Mouse (Mus musculus) lung, postnatal 10 days (tissue): ENCODE data around the gene Pmis2.

Experiments
- DNase-seq: peaks from one replicate; pipeline ENCODE4 v3.0.0; 2021

Pmis2 gene

DNA sequence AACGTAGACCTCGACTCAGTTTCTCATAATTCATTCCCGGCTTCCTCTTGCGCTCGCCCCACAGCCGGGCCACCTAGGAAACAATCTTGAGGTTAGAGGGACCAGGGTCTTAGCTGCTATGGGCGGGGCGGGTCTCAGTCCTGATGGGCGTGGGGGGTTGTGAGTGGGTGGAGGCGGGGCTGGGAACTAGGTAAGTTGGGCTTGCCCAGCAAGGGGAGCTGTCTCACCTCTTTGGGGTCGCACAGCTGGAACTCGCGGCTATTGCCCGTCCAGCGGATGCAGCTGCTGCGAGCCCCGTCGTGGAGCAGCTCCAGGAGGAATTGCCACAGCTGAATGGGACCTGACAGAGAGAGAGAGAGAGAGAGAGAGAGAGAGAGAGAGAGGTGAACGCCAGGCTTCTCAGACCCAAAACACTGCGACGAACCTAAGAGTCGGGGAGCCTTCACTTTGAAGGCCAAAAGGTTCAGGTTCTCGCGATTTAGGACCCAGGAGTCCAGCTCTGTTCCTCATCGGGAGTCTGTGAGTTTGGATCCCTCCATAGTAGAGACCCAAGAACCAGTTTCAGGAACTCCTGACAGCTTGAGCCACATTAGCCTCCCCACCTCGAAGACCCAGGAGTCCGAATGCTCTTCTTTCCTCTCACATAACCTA is 37.5 kb downstream of the Pmis2 start:
- no peak for DNase-seq

DNA sequence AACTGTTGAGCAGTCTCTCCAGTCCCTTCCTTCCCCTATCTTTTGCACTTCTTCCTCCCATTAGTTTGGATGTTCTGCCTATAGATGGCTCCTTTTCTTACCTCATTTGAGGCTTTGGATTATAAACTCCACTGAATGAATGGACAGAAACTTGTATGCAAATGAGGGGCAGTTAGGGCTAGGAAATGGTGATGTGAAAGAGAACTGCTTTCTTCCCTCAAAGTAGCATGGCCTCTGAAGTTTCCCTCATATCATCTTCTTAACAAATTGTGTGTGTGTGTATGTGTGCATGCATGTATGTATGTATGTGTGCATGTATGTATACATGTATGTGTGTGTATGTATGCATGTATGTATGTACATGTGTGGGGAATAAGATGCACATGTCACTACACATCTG is 42.4 kb downstream of the Pmis2 start:
- DNase-seq, result no peak

DNA sequence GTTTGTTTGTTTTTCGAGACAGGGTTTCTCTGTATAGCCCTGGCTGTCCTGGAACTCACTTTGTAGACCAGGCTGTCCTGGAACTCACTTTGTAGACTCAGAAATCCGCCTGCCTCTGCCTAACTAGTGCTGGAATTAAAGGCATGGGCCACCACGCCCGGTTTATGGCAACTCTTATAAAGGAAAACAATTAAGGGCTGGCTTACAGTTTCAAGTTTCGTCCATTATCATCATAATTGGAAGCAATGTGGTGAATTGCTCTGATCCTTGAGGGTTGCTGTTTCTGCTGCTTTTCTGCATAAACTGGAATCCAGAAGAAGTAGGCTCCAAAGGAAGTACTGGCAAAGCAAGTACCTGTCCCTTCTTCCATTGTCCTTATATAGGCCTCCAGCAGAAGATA is 44.8 kb downstream of the Pmis2 start:
- DNase-seq, result no peak

DNA sequence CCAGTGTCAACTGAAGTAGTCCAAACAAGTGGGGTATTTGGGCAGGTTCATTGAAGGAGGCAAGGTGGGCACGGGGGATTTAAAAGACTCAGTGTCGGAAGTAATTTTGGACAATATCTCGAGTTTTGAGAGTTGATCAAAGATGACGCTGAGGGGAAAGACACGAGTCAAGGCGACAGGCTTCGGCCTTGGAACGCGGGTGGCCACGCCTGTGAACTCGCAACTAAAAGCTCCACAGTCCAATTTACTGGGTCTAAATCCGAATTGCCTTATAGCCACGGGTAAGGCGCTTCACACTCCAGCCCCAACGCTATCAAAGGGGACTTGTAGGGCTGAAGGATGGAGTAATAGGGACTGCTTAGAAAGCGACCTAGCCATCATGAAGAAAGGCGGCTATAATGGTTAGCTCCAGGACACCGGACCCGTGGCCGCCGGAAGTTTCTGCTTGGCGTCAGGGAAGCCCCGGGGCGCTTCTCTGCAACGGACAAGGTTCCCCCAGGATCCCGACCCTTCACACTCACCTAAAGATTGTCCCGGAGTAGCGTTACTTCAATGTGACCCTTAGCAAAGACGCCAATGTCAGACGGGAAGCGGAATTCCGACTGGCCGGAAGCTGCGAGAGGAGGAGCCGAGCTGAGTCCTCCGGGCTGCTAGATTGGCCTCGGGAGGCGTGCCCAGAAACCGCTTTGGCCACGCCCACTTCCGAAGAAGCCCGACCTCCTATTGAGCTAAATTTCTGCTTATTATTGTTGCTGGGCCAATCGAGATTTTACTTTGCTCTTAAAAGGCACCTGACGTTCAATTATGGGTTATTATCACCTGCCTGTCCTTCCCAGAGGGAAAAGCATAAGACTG is 45.6 kb downstream of the Pmis2 start, which contains the start of gene Cox6b1:
Cox6b1 (minus strand) TSS at position 622 of the 855 bp plus-strand sequence.
- DNase-seq, result peak; percentile 93
